Mouse (Mus musculus): ENCODE measurements around the gene Arid1b.

Arid1b gene

DNA sequence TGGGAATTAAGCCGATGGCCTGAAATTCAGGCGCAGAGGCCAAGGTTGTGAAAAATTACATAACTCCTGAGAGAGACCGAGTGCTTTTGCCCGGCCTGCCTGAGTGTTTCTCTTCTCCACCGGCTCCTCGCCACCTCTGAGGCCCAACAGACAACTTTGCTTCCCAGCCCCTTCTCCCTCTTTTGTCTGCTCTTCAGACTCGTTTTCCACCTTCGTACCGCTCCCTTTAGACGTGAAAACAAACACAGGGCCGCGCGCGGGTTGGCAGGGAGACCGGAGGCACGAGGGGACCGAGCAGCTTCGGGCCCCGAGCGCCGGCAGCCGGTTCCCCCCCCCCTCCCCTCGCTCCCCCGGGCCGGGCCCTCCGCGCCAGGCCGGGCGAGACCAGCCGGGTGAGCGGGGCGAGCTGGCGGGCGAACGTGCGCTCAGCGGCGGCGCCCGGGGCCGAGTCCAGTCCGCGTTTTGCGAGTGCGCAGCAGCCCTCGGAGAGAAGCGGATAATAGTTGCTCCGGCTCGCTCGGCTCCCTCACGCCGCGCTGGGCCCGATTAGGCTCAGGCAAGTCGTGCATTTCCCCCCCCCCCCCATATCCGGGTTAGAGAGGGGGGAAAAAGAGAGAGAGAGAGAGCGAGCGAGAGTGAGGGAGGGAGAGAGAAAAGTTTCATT lies at the start of gene Arid1b:
TSS of gene Arid1b (plus strand) at position 493 of the 664 bp plus-strand sequence.
- peak; percentile 85 for DNase-seq

DNA sequence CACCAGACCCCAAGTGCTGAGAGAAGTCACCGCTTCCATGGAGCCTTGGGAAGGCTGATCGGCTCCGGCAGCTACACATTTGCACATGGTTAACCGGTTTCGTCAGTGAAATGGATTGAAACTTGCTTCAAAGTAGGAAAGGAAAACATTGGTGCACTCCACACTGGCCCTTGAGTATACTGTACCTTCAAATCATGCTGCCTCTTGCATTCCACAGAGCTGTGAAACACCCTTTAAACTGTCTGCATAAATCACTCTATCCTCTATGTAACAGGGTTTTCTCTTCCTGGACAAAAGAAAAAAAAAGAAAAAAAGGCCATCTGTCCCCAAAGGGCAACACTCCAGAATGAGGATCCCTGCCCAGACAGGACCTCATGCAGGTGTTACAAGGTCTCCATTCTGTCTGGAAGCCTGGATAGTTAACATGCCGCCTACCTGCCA lies 48.8 kb upstream of the Arid1b start:
- no peak for DNase-seq

DNA sequence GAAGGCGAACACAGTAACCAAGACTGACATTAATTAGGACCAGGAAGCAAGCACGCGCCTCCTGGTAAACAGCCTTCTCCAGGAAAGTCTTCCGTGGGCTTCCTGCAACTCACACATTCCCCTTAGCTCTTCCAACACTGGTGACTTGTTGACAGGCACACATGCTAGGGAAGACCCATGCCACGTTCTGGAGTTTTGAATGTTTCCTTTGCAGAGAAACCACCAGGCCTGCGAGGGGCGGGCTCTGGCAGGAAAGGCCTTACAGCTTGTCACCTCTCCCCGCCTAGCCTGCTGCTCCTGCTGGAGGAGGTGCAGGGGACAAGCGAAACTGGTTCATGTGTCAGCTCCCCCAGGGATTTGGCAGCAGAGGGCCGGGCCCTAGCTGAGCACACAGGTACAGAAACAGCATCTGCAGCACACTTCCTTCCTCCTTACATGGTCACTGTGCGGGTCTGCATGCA lies 48.2 kb upstream of the Arid1b start:
- peak; percentile 48 to 57 for DNase-seq

DNA sequence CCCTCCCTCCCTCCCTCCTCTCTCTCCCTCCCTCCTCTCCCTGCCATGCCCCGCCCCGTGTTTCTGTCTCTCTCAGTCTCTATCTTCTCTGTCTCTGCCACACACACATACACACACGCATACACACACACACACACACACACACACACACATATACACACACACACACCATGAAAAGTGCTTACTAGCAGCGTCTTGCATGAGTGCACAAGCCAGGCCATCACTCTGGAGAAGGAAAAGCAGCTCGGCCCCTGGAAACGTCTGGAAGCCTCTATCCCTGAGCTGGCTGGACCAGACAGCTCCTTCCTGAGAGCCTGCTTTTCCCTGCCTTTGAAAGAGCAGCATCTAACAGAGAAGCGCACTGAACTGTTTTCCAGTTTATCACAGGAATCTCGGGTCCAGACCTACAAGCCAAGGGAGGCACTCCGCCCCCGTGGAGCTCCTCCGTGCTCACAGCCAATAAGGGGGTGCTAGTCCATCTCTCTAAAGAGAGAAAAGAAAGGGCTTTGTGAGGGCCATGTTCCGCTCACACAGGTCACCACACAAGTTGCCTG lies 47.6 kb upstream of the Arid1b start:
- DNase-seq: no peak

DNA sequence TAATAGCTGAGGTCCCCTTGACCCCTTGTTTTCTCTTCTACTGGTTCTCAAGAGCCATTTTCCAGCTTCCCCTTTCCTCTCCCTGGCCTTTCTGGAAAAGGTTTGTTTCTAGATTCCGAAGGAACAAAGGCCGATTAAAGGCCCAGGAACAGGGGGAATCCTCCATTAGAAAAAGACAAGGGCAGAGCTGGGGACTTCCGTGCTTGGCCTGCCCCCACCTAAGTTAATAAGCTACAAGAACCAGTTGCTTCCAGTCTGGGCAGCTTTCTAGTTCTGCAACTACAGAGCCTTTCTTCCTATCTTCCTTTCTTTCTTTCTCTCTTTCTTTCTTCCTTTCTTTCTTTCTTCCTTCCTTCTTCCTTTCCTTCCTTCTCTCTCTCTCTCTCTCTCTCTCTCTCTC lies 47.1 kb upstream of the Arid1b start:
- no peak for DNase-seq

DNA sequence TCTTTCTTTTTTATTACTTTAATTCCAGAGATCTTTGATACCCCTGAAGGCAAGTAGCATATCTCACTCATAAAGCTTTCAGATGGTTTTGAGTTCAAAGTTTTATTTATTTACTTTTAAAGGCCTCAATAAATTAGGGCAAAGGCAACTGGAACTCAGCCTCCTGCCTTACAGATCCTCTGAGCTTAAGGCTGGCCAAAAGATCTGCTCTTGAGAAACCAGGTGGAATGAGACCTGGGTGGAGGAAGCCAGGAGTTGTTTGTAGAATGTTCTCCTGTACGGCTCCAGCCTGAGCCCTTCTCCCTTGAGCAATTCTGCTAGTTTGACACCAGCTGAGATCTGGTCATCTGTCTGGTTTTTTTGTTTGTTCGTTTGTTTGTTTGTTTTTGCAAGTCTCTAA lies 46.7 kb upstream of the Arid1b start:
- DNase-seq: no peak

DNA sequence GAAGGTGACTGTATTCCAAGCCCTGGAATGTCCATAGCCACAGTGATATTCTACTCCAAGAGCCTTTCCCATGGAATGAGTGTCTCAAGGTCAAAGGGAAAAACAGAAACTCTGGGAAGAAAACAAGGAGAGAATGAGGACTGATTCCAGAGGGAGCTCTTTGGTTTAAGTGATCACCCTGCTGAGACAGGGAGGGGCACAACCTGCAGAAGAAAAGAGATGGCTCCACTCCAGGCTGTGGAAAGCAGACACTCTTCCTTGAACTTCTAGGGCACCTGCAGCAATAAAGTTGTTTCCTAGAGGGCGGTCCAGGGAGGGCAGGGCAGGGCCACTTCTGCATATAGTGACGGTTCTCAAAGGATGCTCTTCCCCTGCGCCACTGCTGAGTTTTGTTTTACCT lies 45.6 kb upstream of the Arid1b start:
- DNase-seq: no peak

DNA sequence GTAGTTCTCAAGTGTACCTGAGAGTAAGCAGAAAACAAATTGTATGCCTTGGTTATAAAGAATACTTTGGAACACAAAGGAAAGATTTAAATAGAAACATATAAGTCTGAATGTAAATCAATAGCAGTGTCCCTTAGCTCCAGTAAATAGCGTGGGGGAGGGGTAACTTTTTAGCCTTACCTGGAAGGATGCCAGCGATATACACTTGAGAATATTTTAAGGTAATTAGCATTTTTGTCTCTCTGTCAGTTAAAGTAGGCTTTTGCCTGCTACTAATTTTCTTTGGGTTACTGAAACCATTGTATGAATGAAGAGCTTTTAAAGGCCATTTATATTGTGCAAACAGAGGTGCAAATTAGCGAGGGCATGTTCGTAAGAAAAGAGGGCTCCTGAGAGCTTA lies 39.7 kb upstream of the Arid1b start:
- DNase-seq: no peak

DNA sequence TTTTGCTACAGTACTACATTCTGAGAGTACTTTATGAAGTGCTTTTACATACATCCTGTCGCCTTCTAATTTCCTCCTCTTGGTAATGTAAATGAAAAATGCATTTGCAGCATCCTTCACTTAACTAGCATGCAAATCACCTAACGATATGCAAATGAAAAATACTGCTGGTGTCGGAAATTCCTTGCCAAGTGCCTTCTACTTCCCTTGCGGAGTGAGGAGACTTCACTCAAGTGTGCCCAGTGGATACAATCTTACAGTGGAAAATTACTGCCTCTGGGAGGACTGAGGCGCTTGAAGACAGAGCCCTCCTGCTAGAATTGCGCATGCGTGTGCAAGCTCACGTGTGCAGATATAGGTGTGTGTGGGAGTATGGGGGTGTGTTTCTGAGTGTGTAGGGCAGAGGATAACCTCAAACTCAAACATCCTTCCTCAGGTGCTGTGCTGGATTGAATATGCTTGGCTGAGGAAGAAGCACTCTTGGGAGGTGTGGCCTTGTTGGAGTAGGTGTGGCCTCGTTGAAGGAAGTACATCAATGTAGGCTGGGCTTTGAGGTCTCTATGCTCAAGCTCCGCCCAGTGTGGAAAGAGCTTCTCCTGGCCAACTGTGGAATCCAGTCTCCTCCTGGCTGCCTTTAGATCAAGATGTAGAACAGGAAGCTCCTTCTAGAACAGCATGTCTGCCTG lies 29.8 kb upstream of the Arid1b start:
- DNase-seq: peak; percentile 9 to 12

DNA sequence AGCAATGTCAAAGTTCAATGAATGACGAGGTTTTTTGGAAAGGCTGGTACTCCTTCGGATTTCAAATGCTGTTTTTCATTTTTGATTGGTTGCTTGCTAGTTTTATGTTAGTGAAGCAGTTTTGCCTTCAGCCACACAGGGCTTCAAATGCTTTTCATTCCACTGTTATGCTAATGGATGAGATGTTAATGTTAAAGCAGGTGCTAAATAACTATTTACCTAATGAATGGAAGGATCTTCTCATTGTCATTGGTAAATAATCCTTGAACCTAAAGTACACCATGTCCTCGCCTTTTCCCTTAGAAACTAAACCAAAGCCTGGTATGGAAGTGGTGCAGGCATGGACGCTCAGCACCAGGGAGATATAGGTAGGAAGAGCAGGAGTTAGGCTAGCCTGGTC lies 26.9 kb upstream of the Arid1b start:
- no peak for DNase-seq

DNA sequence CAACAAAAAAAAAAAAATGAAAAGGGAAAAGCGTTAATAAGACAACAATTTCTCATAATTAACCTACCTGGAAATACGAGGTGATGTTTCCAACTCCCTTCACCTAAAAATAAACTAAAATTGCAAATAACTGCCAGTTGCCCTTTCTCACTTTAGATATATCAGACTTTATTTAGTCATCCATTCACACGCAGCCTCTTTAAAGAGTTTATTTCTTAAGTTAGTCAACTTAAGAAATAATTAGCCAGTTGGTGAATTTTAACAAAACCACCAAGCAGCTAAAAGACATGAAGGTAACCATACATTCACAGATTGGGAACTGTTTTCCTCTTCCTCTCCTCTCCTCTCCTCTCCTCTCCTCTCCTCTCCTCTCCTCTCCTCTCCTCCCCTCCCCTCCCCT lies 26.1 kb upstream of the Arid1b start:
- DNase-seq: no peak

DNA sequence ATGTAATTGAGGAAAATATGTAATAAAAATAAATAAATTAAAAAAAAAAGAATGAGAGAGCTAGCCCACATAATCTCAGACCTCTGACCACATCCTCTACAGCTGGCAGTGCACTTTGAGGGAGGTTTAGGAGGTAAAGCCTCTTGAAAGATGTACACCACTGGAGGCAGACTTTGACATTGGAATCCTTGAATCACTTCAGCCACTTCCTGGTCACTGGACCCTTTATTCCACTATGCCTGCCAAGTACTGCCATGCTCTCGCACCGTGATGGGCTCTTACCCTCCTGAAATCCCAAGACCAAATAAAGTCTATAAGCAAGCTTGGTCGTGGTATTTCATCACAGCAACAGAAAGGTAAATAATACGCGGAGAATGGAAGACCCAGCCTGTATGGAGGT lies 25.3 kb upstream of the Arid1b start:
- no peak for DNase-seq

DNA sequence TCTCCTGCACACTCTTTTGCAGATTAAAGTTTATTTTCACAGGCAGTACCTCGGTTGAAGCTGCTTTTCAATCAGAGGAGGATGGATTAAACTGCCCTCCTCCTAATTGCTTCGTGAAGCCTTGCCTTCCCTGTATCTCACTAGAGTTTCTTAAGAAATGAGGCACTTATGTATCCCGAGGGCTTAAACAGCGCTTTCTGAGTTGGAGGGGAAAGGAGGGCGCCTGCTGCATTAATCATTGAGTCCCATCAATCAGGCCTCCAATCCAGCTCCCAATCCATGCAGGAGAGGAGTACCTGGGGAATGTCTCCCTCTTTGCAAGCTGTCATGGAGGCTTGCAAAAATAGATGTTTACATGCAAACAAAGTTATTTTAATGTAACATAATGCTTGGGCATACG lies 21.9 kb upstream of the Arid1b start:
- no peak for DNase-seq

DNA sequence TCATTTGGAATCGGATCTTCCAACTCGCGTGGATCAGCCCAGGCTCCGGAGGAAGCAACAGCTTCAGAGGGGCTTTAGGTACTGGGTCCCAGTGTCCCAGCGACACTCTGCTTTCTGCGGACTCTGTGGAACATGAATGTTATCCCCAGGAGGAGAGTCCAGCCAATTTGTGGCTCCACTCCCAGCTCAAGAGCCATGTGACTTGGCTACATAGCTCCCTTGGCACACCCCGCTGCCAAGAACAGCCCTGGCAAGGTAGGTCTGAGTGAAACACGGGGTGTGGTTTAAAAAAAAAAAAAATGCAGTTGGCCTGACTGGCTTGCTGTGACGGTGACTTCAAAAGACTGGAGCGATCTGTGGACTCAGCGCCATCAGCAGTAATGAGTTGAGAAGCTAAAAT lies 19.4 kb upstream of the Arid1b start:
- no peak for DNase-seq

DNA sequence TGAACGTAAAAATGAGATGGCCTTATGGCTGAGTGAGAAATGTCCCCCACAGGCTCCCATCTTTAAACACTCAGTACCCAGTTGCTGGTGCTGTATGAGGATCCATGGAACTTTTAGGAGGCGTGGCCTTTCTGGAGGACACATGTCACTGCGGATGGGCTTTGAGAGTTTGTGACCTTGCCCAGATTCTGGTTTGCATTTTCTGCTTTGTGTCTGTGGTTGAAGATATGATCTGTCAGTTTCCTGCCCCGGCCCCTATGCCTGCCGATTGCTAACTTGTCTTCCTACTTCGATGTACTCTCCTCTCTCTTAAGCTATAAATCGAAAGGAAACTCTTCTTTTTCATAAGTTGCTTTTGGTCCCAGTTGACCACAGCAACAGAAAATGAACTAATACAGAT lies 14.0 kb upstream of the Arid1b start:
- DNase-seq: no peak

DNA sequence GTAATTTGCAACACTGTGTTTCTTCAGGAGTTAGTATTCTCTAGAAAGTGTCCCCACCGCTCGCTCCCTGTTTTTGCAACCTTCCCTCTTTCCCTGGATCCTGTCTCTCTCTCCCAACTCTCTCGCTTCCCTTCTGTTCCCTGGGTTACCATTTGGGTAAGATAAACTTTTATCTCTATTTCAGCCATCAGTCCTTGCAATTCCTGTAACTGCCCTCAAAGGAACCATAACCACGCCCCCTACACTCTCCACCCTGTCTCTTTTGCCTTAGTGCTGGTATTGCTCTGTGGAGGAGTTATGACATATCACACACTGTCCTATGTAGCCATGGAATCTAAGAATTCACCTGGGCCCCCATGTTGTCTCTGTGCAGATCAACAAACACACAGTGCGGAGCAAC lies 11.3 kb upstream of the Arid1b start:
- DNase-seq: no peak

DNA sequence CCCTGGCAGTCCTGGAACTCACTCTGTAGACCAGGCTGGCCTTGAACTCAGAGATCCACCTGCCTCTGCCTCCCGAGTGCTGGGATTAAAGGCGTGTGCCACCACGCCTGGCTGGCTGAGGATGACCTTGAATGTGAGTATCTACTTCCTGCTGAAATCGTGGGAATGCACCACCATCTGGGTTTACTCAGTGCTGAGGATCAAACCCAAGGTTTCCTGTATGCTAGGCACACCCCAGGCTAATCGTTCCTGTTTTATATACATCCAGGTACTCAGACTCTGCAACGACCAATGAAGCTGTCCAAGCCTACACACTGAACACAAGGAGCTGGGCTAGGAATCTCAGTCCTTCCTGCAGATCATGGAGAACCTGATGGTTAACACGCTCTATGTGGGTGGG lies 9.4 kb upstream of the Arid1b start:
- DNase-seq: no peak

DNA sequence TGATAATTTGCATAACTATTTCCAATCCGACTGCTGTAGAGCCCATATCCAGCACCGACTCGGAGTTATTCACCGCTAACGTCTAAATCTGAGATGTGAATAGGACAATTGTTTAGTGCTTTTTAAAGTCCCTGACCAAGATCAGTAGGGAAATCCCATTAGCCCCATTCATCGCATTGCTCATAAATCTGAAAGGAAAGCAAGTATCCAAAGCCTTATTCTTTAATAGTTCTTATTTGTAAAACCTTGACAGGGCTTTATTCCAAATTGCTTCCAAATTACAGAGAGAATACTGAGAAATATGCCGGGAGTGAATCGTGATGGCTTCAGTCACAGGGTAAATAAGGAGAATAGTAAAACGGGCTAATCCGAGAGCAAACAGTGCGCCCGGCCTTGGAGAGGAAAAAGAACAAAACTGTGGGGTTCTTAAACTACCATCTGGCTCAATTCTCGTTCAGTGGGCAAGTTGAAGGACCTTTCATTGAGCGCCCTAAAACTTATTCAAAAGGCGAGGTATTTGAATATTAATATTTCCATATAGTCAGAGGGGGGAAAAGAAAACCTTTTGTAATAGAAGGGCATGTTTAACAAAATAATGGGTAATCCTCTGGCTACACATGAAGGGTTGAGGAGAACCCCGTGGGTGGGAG lies 3.1 kb upstream of the Arid1b start:
- DNase-seq: no peak

DNA sequence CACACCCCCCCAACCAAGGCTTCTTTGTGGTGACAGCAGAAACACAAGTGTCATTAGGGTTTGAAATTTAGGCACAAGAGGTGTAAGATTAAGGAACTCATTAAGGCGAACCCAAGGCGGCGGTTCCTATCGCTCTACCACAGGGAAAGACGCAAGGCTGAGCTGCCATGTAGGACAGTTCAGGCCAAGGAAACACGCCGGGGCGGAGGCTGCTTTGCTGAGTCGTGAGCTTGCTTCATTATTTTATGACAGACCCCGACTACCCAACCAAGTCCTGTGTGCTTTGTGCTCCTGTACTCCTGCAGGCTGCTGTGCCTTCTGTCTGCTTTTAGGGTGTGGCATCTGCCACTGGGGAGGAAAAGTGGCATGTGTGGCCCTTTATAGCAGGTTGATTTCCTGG lies 2.5 kb upstream of the Arid1b start:
- DNase-seq: no peak

DNA sequence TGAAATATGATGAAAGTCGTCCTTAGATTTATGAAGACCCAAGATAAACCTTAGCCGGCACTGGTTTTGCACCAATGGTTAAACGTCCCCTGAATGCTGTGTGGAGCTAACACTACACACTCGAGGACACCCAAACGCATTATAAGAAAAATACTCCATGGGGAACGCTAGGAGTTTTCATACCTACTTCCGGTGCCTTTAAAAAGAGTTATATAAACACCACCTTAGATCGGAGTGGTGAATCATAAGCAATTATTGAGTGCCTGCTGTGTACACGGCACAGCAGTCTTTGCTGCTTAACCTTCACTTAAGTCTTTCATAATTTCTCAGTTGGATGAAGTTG lies 664 bp upstream of the Arid1b start:
- no peak for DNase-seq

DNA sequence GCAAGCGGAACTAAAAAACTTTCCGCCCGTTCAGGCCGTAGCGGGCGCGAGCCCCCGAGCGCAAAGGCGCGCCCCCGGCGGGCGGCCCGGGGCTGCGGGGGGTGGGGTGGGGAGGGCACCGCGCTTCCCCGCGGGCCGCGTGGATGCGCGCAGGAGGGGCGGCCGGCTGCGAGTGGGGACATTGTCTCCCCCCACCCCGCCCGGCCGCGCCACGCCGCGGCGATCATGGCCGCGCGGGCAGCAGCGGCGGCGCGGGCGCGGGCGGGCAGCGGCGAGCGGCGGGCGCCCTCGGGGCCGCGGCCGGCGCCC lies 326 bp downstream of the Arid1b start:
- no peak for DNase-seq

DNA sequence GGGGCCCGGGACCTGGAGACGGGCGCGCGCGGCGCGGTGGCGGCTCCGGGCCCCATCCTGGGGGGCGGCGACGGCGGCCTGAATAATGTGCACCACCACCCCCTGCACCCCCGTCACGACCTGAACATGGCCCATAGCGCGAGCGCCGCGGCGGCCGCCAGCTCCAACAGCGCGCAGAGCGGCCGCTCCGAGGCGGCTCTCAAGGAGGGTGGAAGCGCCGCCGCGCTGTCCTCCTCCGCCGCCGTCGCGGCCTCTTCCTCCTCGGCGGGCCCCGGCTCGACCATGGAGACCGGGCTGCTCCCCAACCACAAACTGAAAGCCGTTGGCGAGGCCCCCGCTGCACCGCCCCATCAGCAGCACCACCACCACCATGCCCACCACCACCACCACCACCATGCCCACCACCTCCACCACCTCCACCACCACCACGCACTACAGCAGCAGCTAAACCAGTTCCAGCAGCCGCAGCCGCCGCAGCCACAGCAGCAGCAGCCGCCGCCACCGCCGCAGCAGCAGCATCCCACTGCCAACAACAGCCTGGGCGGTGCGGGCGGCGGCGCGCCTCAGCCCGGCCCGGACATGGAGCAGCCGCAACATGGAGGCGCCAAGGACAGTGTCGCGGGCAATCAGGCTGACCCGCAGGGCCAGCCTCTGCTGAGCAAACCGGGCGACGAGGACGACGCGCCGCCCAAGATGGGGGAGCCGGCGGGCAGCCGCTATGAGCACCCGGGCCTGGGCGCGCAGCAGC lies 855 bp downstream of the Arid1b start:
- DNase-seq: peak; percentile 74 to 77

DNA sequence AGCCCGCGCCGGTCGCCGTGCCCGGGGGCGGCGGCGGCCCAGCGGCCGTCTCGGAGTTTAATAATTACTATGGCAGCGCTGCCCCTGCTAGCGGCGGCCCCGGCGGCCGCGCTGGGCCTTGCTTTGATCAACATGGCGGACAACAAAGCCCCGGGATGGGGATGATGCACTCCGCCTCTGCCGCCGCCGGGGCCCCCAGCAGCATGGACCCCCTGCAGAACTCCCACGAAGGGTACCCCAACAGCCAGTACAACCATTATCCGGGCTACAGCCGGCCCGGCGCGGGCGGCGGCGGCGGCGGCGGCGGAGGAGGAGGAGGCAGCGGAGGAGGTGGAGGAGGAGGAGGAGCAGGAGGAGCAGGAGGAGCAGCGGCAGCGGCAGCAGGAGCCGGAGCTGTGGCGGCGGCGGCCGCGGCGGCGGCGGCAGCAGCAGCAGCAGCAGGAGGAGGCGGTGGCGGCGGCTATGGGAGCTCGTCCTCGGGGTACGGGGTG lies 1.5 kb downstream of the Arid1b start:
- peak; percentile 72 to 76 for DNase-seq
